Mouse (Mus musculus) heart, postnatal 0 days (tissue): Measurements from ENCODE around the gene Sap25.

Experiments
- CTCF ChIP-seq: IDR thresholded peaks from 2 replicates; pipeline ENCODE4 v1.5.1; 2016; ENCODE audit warnings: antibody characterized with exemption, control low read depth, low read depth
- EP300 ChIP-seq: IDR thresholded peaks from 2 replicates; pipeline ENCODE4 v1.6.1; 2016; ENCODE audit warnings: antibody characterized with exemption, low read depth

- no peak for TF ChIP-seq CTCF
- TF ChIP-seq EP300: no peak
Observed at GRCm38 (mm10) chr5:137631591-137631990, 9.5 kb upstream of the Sap25 start.
